Mouse (Mus musculus) liver, embryonic 13.5 days (tissue): ENCODE measurements around the gene Gm36028. TPM values are rescaled to one million over a fixed set of nuclear protein-coding genes. Genes with fewer than 3 reads are reported as not detected.

Experiments used
- ATAC-seq: fragments of 200-750 bp; cut with Nextera tagmentation; 2 replicates; pipeline ENCODE4 v1.8.0; 2017; ENCODE audit warnings: low read depth, mild to moderate bottlenecking, moderate number of reproducible peaks, moderate library complexity
- DNase-seq: peaks from one replicate; pipeline ENCODE4 v3.0.0; 2022
- H3K27ac ChIP-seq: fragments of 300-500 bp; sonication (generic); 2 replicates; pipeline ENCODE4 v1.5.1; 2015; ENCODE audit warnings: moderate library complexity, mild to moderate bottlenecking, inconsistent platforms
- H3K27me3 ChIP-seq: fragments of 300-500 bp; sonication (generic); 2 replicates; pipeline ENCODE4 v1.6.1; 2015; ENCODE audit warnings: mild to moderate bottlenecking, inconsistent platforms
- H3K36me3 ChIP-seq: fragments of 300-500 bp; sonication (generic); 2 replicates; pipeline ENCODE4 v1.6.1; 2015; ENCODE audit warnings: mild to moderate bottlenecking, inconsistent platforms
- H3K4me1 ChIP-seq: fragments of 300-500 bp; sonication (generic); replicated peaks from 2 replicates; pipeline ENCODE4 v1.6.1; 2015; ENCODE audit warnings: inconsistent platforms
- H3K4me2 ChIP-seq: fragments of 300-500 bp; sonication (generic); 2 replicates; pipeline ENCODE4 v1.6.1; 2015; ENCODE audit warnings: inconsistent platforms, mild to moderate bottlenecking, moderate library complexity
- H3K4me3 ChIP-seq: fragments of 300-500 bp; sonication (generic); replicated peaks from 2 replicates; pipeline ENCODE4 v1.5.1; 2015; ENCODE audit warnings: mild to moderate bottlenecking, inconsistent platforms
- H3K9ac ChIP-seq: fragments of 300-500 bp; sonication (generic); 2 replicates; pipeline ENCODE4 v1.6.1; 2015; ENCODE audit warnings: mild to moderate bottlenecking, inconsistent platforms
- H3K9me3 ChIP-seq: fragments of 300-500 bp; sonication (generic); replicated peaks from 2 replicates; pipeline ENCODE4 v1.6.1; 2016; ENCODE audit warnings: inconsistent platforms
- WGBS: fragments of 180-500 bp; shearing (Covaris S2); methylation state at CpG from one replicate; pipeline ENCODE4 v1.1.7; 2015; ENCODE audit not compliant: insufficient replicate concordance; 5-methylcytosine and 5-hydroxymethylcytosine counted together
- polyA plus RNA-seq: library from polyadenylated mRNA; unstranded; fragments of >200 nt; fragmentation: Nextera tagmentation; extraction: Ambion mirVana; gene quantifications from 2 replicates; pipeline ENCODE4 v1.2.1, GENCODE M21; 2015

Gm36028 gene
- polyA plus RNA-seq, 1 experiment from 2014 or later = not detected

DNA sequence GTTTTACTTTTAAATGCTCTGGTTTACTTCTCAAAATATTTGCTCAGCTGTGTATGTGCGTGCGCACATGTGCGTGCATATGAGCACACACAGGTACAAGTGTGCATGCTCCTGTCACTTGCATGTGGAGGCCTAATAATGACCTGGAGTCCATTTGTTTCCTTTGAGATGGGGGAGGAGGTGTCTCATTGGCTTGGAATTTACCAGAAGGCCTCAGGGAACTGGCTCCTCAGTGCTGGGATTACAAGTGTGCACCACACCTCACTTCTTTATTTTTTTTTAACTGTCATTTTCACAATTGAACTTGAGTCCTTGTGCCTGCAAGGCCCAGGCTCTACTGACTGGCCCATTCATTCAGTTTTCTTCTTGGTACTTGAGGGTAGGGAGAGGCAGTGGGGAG lies 16.5 kb upstream of the Gm36028 start:
- H3K4me1 ChIP-seq = peaks cover 19% of the 10 kb centered on the region
- WGBS = 89% methylated on average over 3 of the region's 3 CpGs
- no peak overlapping the region for H3K4me3 ChIP-seq
- H3K4me2 ChIP-seq = no peak overlapping the region
- H3K27ac ChIP-seq = no peak overlapping the region
- H3K9me3 ChIP-seq = no peaks in the 10 kb centered on the region
- peaks cover 38% of the 10 kb centered on the region for H3K36me3 ChIP-seq
- no peaks in the 10 kb centered on the region for H3K27me3 ChIP-seq
- no peak for DNase-seq
- no peak for ATAC-seq
- H3K9ac ChIP-seq = no peak overlapping the region

- Histone ChIP-seq H3K4me3 (no peak overlapping the region), H3K36me3 (peaks cover 28% of the 10 kb centered on the region), H3K4me1 (peaks cover 29% of the 10 kb centered on the region), H3K9me3 (no peaks in the 10 kb centered on the region), H3K9ac (no peak overlapping the region), H3K27ac (no peak overlapping the region), H3K4me2 (no peak overlapping the region), H3K27me3 (no peaks in the 10 kb centered on the region)
- WGBS = 69% methylated on average over 4 of the region's 4 CpGs
- ATAC-seq (no peak), DNase-seq (no peak)
These were observed 13.7 kb upstream of the Gm36028 start for GRCm38 (mm10) chr16:37874501-37875235.

DNA sequence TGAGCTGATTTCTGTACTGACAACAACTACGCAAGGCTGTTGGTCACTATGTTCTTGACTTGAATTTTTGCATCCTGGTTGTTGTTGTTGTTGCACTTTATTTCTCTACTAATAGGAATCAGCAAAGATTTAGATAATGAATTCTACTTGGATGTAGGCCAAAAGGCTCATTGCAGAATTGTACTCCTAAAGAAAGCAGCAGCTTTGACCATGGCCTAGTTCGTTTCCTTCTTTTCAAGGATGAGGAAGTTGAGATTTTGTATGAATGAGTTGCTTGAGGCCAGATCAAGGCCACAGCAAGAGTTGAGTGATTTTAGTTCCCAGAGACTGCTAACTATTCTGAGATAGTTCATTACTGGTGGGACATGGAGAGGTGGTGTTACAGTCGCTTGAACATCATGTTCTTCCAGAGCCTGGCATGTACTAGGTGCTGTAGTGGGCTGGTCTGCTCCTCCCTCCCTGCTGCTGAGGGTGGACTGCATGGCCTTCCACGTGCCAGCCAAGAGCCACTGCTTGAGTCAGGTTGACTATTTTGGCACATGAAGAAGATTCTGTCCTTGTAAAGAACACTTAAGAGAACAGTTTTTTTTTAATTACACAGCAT lies 10.3 kb upstream of the Gm36028 start:
- no peaks in the 10 kb centered on the region for H3K9me3 ChIP-seq
- no peak for DNase-seq
- peak overlapping the region; percentile 88; the same call in 1 of the 2 replicates for H3K4me2 ChIP-seq
- H3K4me1 ChIP-seq = peaks cover 32% of the 10 kb centered on the region
- no peak overlapping the region for H3K27ac ChIP-seq
- H3K27me3 ChIP-seq = no peaks in the 10 kb centered on the region
- H3K4me3 ChIP-seq = no peak overlapping the region
- H3K36me3 ChIP-seq = peaks cover 2% of the 10 kb centered on the region; the same call in 1 of the 2 replicates
- no peak overlapping the region for H3K9ac ChIP-seq
- 65% methylated on average over 4 of the region's 4 CpGs for WGBS
- ATAC-seq = no peak

GRCm38 (mm10) chr16:37869470-37870231 lies 8.7 kb upstream of the Gm36028 start:
- peak overlapping the region; percentile 88 for H3K4me2 ChIP-seq
- ATAC-seq (no peak), DNase-seq (no peak)
- H3K4me3 ChIP-seq = peak overlapping the region; percentile 87
- 20% methylated on average over 4 of the region's 4 CpGs for WGBS
- H3K9ac ChIP-seq = peak overlapping the region; percentile 90
- H3K27me3 ChIP-seq = no peaks in the 10 kb centered on the region
- peaks cover 2% of the 10 kb centered on the region; the same call in 1 of the 2 replicates for H3K36me3 ChIP-seq
- H3K4me1 ChIP-seq = peaks cover 32% of the 10 kb centered on the region
- H3K27ac ChIP-seq = peak overlapping the region; percentile 88
- no peaks in the 10 kb centered on the region for H3K9me3 ChIP-seq

DNA sequence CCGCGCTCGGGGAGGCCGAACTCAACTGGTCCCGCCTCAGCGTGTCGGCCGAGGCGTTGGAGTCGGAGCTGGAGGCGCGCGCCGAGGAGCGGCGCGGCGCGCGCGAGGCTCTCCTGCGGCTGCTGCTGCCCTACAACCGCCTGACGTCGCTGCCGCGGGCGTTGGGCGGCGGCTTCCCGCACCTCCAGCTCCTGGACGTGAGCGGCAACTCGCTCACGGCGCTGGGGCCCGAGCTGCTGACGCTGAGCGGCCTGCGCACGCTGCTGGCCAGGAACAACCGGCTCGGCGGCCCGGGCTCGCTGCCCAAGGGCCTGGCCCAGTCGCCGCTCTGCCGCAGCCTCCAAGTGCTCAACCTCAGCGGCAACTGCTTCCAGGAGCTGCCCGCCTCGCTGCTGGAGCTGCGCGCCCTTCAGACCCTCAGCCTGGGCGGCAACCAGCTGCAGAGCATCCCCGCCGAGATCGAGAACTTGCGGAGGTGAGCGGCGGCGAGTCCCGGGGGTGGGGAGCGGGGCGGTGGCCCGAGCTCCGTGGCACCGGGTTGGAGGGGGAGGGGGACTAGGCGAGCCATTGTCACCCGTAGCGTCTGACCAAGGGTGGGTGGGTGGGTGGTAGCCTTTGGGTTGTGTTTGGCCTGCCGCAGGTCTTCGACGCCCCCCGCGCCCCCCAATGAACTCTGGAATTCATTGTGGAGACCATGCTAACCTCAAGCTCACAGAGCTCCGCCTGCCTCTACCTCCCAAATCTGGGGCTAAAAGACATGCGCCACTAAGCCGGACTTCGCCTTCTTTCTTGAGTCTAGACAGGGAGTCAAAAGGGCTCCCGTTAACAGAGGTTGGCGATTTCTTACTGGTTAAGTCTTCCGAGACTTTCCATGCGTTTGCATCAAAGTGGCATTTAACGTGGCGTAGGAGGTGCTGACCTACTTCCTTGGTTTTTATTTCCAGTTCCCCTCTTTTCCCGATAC lies 7.8 kb upstream of the Gm36028 start:
- Histone ChIP-seq H3K27me3 (no peaks in the 10 kb centered on the region), H3K4me2 (peak overlapping the region; percentile 88), H3K9ac (peak overlapping the region; percentile 90), H3K9me3 (no peaks in the 10 kb centered on the region), H3K36me3 (peaks cover 2% of the 10 kb centered on the region; the same call in 1 of the 2 replicates), H3K4me3 (peak overlapping the region; percentile 87), H3K4me1 (peaks cover 32% of the 10 kb centered on the region), H3K27ac (peak overlapping the region; percentile 88)
- under 1% methylated on average over 87 of the region's 87 CpGs for WGBS
- ATAC-seq = peak; percentile 65
- DNase-seq = peak; percentile 38

DNA sequence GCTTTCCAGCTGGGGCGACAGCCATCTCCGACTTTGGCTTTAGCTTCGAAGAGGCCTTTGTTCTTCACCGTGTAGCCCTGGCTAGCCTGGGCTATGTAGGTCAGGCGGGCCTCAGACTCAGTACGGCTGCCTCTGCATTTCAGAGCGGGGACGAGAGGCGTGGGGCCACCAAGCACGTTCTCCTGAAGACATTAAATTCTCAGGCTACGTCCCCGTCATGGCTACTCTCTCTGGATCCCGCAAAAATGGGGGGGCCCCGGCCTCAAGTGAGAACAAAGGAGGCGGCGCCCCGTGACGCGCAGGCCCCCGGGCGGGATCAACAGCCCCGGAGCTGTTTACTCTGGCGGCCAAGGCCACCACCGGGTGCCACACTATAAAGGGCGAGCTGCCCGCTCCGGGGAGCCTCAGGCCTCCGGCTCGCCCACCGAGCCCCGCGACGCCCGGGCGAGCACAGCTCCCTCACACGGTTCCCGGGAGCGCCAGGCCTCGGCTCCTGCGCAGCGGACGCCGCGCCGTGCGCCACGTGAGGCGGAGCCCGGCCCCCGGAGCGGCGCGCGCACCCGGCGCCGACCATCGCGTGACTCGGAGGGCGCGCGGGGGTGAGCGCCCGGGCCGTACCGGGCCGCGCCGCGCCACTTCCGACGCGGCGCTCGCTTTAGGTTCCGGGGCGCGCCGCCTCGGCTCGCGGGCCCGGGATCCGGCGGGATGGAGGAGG lies 7.0 kb upstream of the Gm36028 start, which contains the start of gene Lrrc58:
Lrrc58 (plus strand) TSS at position 599 of the 715 bp plus-strand sequence.
- peak within 1 kb of the TSS; percentile 90 for H3K9ac ChIP-seq
- H3K36me3 ChIP-seq = peaks cover 2% of the 10 kb centered on the region; the same call in 1 of the 2 replicates
- peak; percentile 87 for ATAC-seq
- H3K4me2 ChIP-seq = peak within 1 kb of the TSS; percentile 88
- H3K4me1 ChIP-seq = peaks cover 32% of the 10 kb centered on the region
- no peaks in the 10 kb centered on the region for H3K27me3 ChIP-seq
- no peaks in the 10 kb centered on the region for H3K9me3 ChIP-seq
- peak; percentile 64 for DNase-seq
- peak within 1 kb of the TSS; percentile 88 for H3K27ac ChIP-seq
- peak within 1 kb of the TSS; percentile 87 for H3K4me3 ChIP-seq
- WGBS = 2% methylated on average over 58 of the region's 86 CpGs

DNA sequence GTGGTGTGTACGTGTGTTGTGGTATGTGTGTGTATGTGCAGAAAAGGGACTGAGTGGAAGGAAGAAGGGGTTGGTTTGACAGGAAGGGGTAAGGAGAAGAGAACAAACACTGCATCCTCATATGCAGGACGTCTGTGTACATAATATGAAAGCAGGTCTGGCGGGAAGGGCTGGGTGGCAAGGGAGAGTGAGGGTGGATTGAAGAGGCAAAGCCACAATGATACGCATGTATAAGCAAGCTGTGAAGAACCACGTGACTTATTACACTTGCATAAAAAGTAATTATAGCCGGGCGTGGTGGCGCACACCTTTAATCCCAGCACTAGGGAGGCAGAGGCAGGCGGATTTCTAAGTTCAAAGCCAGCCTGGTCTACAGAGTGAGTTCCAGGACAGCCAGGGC lies 4.9 kb upstream of the Gm36028 start:
- H3K36me3 ChIP-seq = no peaks in the 10 kb centered on the region
- no peak overlapping the region for H3K4me2 ChIP-seq
- no peak overlapping the region for H3K9ac ChIP-seq
- H3K27me3 ChIP-seq = no peaks in the 10 kb centered on the region
- 72% methylated on average over 9 of the region's 9 CpGs for WGBS
- no peaks in the 10 kb centered on the region for H3K9me3 ChIP-seq
- H3K4me1 ChIP-seq = peaks cover 24% of the 10 kb centered on the region
- H3K4me3 ChIP-seq = no peak overlapping the region
- DNase-seq (no peak), ATAC-seq (no peak)
- no peak overlapping the region for H3K27ac ChIP-seq

GRCm38 (mm10) chr16:37863876-37864275 lies 2.9 kb upstream of the Gm36028 start:
- WGBS = 57% methylated on average over 3 of the region's 3 CpGs
- DNase-seq (no peak), ATAC-seq (no peak)
- Histone ChIP-seq H3K27me3 (no peaks in the 10 kb centered on the region), H3K4me2 (no peak overlapping the region), H3K27ac (peak overlapping the region; percentile 40; the same call in 1 of the 2 replicates), H3K9ac (no peak overlapping the region), H3K36me3 (no peaks in the 10 kb centered on the region), H3K4me1 (peaks cover 8% of the 10 kb centered on the region), H3K4me3 (no peak overlapping the region), H3K9me3 (no peaks in the 10 kb centered on the region)

- H3K27me3 ChIP-seq = no peaks in the 10 kb centered on the region
- H3K4me2 ChIP-seq = no peak overlapping the region
- no peak for ATAC-seq
- no peaks in the 10 kb centered on the region for H3K9me3 ChIP-seq
- H3K27ac ChIP-seq = no peak overlapping the region
- 69% methylated on average over 7 of the region's 7 CpGs for whole genome bisulfite sequencing
- DNase-seq = no peak
- no peak overlapping the region for H3K4me3 ChIP-seq
- no peaks in the 10 kb centered on the region for H3K36me3 ChIP-seq
- no peak overlapping the region for H3K9ac ChIP-seq
- peaks cover 8% of the 10 kb centered on the region for H3K4me1 ChIP-seq
These were observed 733 bp downstream of the Gm36028 start for GRCm38 (mm10) chr16:37860213-37860612.

GRCm38 (mm10) chr16:37857495-37857894 lies 3.5 kb downstream of the Gm36028 start:
- H3K4me3 ChIP-seq = no peak overlapping the region
- ATAC-seq = no peak
- H3K9me3 ChIP-seq = no peaks in the 10 kb centered on the region
- WGBS = 57% methylated on average over 8 of the region's 8 CpGs
- H3K36me3 ChIP-seq = no peaks in the 10 kb centered on the region
- no peak overlapping the region for H3K9ac ChIP-seq
- no peak overlapping the region for H3K4me2 ChIP-seq
- DNase-seq = no peak
- H3K4me1 ChIP-seq = peaks cover 11% of the 10 kb centered on the region
- H3K27ac ChIP-seq = no peak overlapping the region
- no peaks in the 10 kb centered on the region for H3K27me3 ChIP-seq
